Mouse (Mus musculus) neural tube, embryonic 15.5 days (tissue): ENCODE data around the gene Serbp1. TPM values are rescaled to one million over a fixed set of nuclear protein-coding genes. Genes with fewer than 3 reads are reported as not detected.

Experiments
- ATAC-seq: fragments of 200-750 bp; cut with Nextera tagmentation; 2 replicates; pipeline ENCODE4 v1.8.0; 2017; ENCODE audit warnings: mild to moderate bottlenecking, moderate TSS enrichment, moderate library complexity; ENCODE audit not compliant: low FRiP score
- H3K27ac ChIP-seq: fragments of 300-500 bp; sonication (generic); replicated peaks from 2 replicates; pipeline ENCODE4 v1.5.1; 2015; ENCODE audit warnings: mild to moderate bottlenecking, inconsistent platforms
- H3K27me3 ChIP-seq: fragments of 300-500 bp; sonication (generic); replicated peaks from 2 replicates; pipeline ENCODE4 v1.6.1; 2015; ENCODE audit warnings: inconsistent platforms
- H3K36me3 ChIP-seq: fragments of 300-500 bp; sonication (generic); 2 replicates; pipeline ENCODE4 v1.6.1; 2015; ENCODE audit warnings: inconsistent platforms
- H3K4me1 ChIP-seq: fragments of 300-500 bp; sonication (generic); 2 replicates; pipeline ENCODE4 v1.6.1; 2015; ENCODE audit warnings: inconsistent platforms
- H3K4me2 ChIP-seq: fragments of 300-500 bp; sonication (generic); 2 replicates; pipeline ENCODE4 v1.6.1; 2015; ENCODE audit warnings: inconsistent platforms, mild to moderate bottlenecking, moderate library complexity
- H3K4me3 ChIP-seq: fragments of 300-500 bp; sonication (generic); replicated peaks from 2 replicates; pipeline ENCODE4 v1.5.1; 2015; ENCODE audit warnings: mild to moderate bottlenecking, inconsistent platforms
- H3K9ac ChIP-seq: fragments of 300-500 bp; sonication (generic); replicated peaks from 2 replicates; pipeline ENCODE4 v1.6.1; 2015; ENCODE audit warnings: mild to moderate bottlenecking, inconsistent platforms
- H3K9me3 ChIP-seq: fragments of 300-500 bp; sonication (generic); replicated peaks from 2 replicates; pipeline ENCODE4 v1.6.1; 2016; ENCODE audit warnings: inconsistent platforms
- WGBS: fragments of 180-500 bp; shearing (Covaris S2); methylation state at CpG from one replicate; pipeline ENCODE4 v1.1.7; 2015; ENCODE audit warnings: mixed read lengths; 5-methylcytosine and 5-hydroxymethylcytosine counted together
- polyA plus RNA-seq: library from polyadenylated mRNA; unstranded; fragments of >200 nt; fragmentation: Nextera tagmentation; extraction: Ambion mirVana; gene quantifications from 2 replicates; pipeline ENCODE4 v1.2.1, GENCODE M21; 2015

Gene Serbp1
- polyA plus RNA-seq, 1 experiment from 2014 or later = 293 TPM

- Histone ChIP-seq H3K9me3 (no peaks in the 10 kb centered on the region), H3K4me3 (peak overlapping the region; percentile 27), H3K27ac (no peak overlapping the region), H3K9ac (no peak overlapping the region), H3K4me1 (peaks cover 19% of the 10 kb centered on the region), H3K4me2 (peak overlapping the region; percentile 86), H3K27me3 (no peaks in the 10 kb centered on the region), H3K36me3 (peaks cover 7% of the 10 kb centered on the region)
- WGBS = 52% methylated on average over 2 of the region's 2 CpGs
- ATAC-seq = no peak
Observed at GRCm38 (mm10) chr6:67269459-67269858, 31.5 kb downstream of the Serbp1 start.

- Histone ChIP-seq H3K27ac (no peak overlapping the region), H3K4me3 (no peak overlapping the region), H3K9me3 (no peaks in the 10 kb centered on the region), H3K36me3 (peaks cover 31% of the 10 kb centered on the region), H3K27me3 (no peaks in the 10 kb centered on the region), H3K4me2 (no peak overlapping the region), H3K9ac (no peak overlapping the region), H3K4me1 (no peaks in the 10 kb centered on the region)
- no peak for ATAC-seq
- WGBS = 91% methylated on average over 5 of the region's 5 CpGs
Observed at GRCm38 (mm10) chr6:67277944-67278343, 40.0 kb downstream of the Serbp1 start.

GRCm38 (mm10) chr6:67281614-67282197 is 43.7 kb downstream of the Serbp1 start:
- Histone ChIP-seq H3K4me3 (no peak overlapping the region), H3K9ac (no peak overlapping the region), H3K9me3 (no peaks in the 10 kb centered on the region), H3K27me3 (no peaks in the 10 kb centered on the region), H3K4me1 (no peaks in the 10 kb centered on the region), H3K4me2 (no peak overlapping the region), H3K27ac (no peak overlapping the region), H3K36me3 (peaks cover 34% of the 10 kb centered on the region)
- WGBS = 94% methylated on average over 9 of the region's 9 CpGs
- ATAC-seq = no peak

- no peak overlapping the region for H3K27ac ChIP-seq
- no peak overlapping the region for H3K4me3 ChIP-seq
- 93% methylated on average over 1 of the region's 1 CpGs for WGBS
- H3K36me3 ChIP-seq = peaks cover 29% of the 10 kb centered on the region
- H3K9me3 ChIP-seq = no peaks in the 10 kb centered on the region
- no peak overlapping the region for H3K9ac ChIP-seq
- no peaks in the 10 kb centered on the region for H3K27me3 ChIP-seq
- ATAC-seq = no peak
- H3K4me1 ChIP-seq = no peaks in the 10 kb centered on the region
- H3K4me2 ChIP-seq = no peak overlapping the region
Observed at GRCm38 (mm10) chr6:67282897-67283296, 44.9 kb downstream of the Serbp1 start.

- ATAC-seq = no peak
- no peak overlapping the region for H3K4me3 ChIP-seq
- H3K4me1 ChIP-seq = no peaks in the 10 kb centered on the region
- H3K27me3 ChIP-seq = no peaks in the 10 kb centered on the region
- H3K4me2 ChIP-seq = no peak overlapping the region
- H3K9me3 ChIP-seq = no peaks in the 10 kb centered on the region
- 87% methylated on average over 5 of the region's 5 CpGs for WGBS
- H3K36me3 ChIP-seq = peaks cover 2% of the 10 kb centered on the region; the same call in 1 of the 2 replicates
- no peak overlapping the region for H3K27ac ChIP-seq
- H3K9ac ChIP-seq = no peak overlapping the region
Observed at GRCm38 (mm10) chr6:67292042-67292623, 54.2 kb downstream of the Serbp1 start.

GRCm38 (mm10) chr6:67296126-67296525 is 58.1 kb downstream of the Serbp1 start:
- H3K27me3 ChIP-seq = no peaks in the 10 kb centered on the region
- no peaks in the 10 kb centered on the region; the same call in 1 of the 2 replicates for H3K36me3 ChIP-seq
- 71% methylated on average over 5 of the region's 5 CpGs for WGBS
- H3K9me3 ChIP-seq = no peaks in the 10 kb centered on the region
- H3K9ac ChIP-seq = no peak overlapping the region
- no peak overlapping the region for H3K4me2 ChIP-seq
- H3K27ac ChIP-seq = no peak overlapping the region
- no peak overlapping the region for H3K4me3 ChIP-seq
- H3K4me1 ChIP-seq = no peaks in the 10 kb centered on the region
- no peak for ATAC-seq

GRCm38 (mm10) chr6:67298742-67299141 is 60.8 kb downstream of the Serbp1 start:
- Histone ChIP-seq H3K4me2 (no peak overlapping the region), H3K27ac (no peak overlapping the region), H3K4me3 (no peak overlapping the region), H3K9me3 (no peaks in the 10 kb centered on the region), H3K27me3 (no peaks in the 10 kb centered on the region), H3K9ac (no peak overlapping the region), H3K36me3 (no peaks in the 10 kb centered on the region), H3K4me1 (no peaks in the 10 kb centered on the region)
- WGBS = 59% methylated on average over 5 of the region's 5 CpGs
- ATAC-seq = no peak

GRCm38 (mm10) chr6:67300300-67300699 is 62.3 kb downstream of the Serbp1 start:
- H3K4me3 ChIP-seq = no peak overlapping the region
- no peak for ATAC-seq
- no peaks in the 10 kb centered on the region for H3K36me3 ChIP-seq
- H3K9ac ChIP-seq = no peak overlapping the region
- H3K27me3 ChIP-seq = no peaks in the 10 kb centered on the region
- no peak overlapping the region for H3K4me2 ChIP-seq
- no peak overlapping the region for H3K27ac ChIP-seq
- WGBS = 78% methylated on average over 4 of the region's 4 CpGs
- no peaks in the 10 kb centered on the region for H3K4me1 ChIP-seq
- H3K9me3 ChIP-seq = no peaks in the 10 kb centered on the region

- 53% methylated on average over 6 of the region's 6 CpGs for WGBS
- Histone ChIP-seq H3K27me3 (no peaks in the 10 kb centered on the region), H3K4me2 (no peak overlapping the region), H3K4me1 (no peaks in the 10 kb centered on the region), H3K9ac (no peak overlapping the region), H3K36me3 (no peaks in the 10 kb centered on the region), H3K27ac (no peak overlapping the region), H3K9me3 (no peaks in the 10 kb centered on the region), H3K4me3 (no peak overlapping the region)
- ATAC-seq = 0 out of 2 replicates have a peak, but pooled peaks have one; percentile 18
Observed at GRCm38 (mm10) chr6:67300710-67301163, 62.8 kb downstream of the Serbp1 start.

GRCm38 (mm10) chr6:67301230-67301629 is 63.3 kb downstream of the Serbp1 start:
- Histone ChIP-seq H3K27ac (no peak overlapping the region), H3K4me1 (no peaks in the 10 kb centered on the region), H3K9me3 (no peaks in the 10 kb centered on the region), H3K4me3 (no peak overlapping the region), H3K27me3 (no peaks in the 10 kb centered on the region), H3K36me3 (no peaks in the 10 kb centered on the region), H3K4me2 (no peak overlapping the region), H3K9ac (no peak overlapping the region)
- WGBS = 91% methylated on average over 3 of the region's 3 CpGs
- no peak for ATAC-seq

GRCm38 (mm10) chr6:67302471-67302870 is 64.5 kb downstream of the Serbp1 start:
- Histone ChIP-seq H3K9ac (no peak overlapping the region), H3K4me1 (no peaks in the 10 kb centered on the region), H3K27ac (no peak overlapping the region), H3K4me2 (no peak overlapping the region), H3K4me3 (no peak overlapping the region), H3K36me3 (no peaks in the 10 kb centered on the region), H3K9me3 (no peaks in the 10 kb centered on the region), H3K27me3 (no peaks in the 10 kb centered on the region)
- 91% methylated on average over 4 of the region's 4 CpGs for WGBS
- no peak for ATAC-seq

GRCm38 (mm10) chr6:67303210-67303609 is 65.2 kb downstream of the Serbp1 start:
- Histone ChIP-seq H3K9me3 (no peaks in the 10 kb centered on the region), H3K4me2 (no peak overlapping the region), H3K27me3 (no peaks in the 10 kb centered on the region), H3K36me3 (no peaks in the 10 kb centered on the region), H3K27ac (no peak overlapping the region), H3K4me3 (no peak overlapping the region), H3K9ac (no peak overlapping the region), H3K4me1 (no peaks in the 10 kb centered on the region)
- no peak for ATAC-seq
- 91% methylated on average over 10 of the region's 10 CpGs for WGBS
